Mouse (Mus musculus): ENCODE results near the gene Safb2.

DNA sequence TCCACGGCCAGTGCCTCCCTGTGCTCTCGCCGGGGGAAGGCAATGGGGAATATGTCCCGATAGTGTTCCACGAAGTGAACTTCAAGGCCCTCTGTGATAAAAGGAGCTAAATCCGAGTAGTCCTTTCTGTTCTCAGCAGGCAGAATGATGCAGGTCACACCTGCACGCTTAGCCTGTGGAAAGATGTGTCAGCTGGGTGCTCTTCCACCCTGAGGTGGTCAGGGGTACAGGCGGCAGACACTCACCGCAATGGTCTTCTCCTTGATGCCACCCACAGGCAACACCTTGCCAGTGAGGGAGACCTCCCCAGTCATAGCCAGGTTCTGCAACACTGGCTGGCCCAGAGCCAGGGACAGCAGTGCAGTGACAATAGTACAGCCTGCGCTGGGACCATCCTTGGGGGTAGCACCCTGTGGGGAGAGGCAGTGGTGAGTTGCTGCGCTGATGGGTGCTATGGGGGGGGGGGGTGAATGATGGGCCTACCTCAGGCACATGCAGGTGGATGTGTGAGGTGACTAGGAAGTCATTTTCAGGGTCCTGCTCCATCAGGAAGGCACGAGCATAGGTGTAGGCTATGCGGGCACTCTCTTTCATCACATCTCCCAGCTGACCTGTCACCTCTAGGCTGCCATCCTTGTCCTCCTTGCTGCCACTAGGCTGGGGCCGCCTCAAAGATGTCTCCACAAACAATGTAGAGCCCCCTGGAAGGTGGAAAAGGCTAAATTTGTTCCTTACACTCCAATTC lies 30.2 kb upstream of the Safb2 start:
- no peak for TF ChIP-seq CEBPB (IDR thresholded peaks at IDR 0.05; ENCODE audit: low read depth)
- no peak for TF ChIP-seq CTCF (IDR thresholded peaks at IDR 0.05; ENCODE audit: control insufficient read depth, insufficient read depth, insufficient read length)
- no peak for TF ChIP-seq USF1 (IDR thresholded peaks at IDR 0.05; ENCODE audit: low read depth)

Data from C2C12 (cell line).